Mouse (Mus musculus): Measurements from ENCODE around the gene Efcab5.

Gene Efcab5

DNA sequence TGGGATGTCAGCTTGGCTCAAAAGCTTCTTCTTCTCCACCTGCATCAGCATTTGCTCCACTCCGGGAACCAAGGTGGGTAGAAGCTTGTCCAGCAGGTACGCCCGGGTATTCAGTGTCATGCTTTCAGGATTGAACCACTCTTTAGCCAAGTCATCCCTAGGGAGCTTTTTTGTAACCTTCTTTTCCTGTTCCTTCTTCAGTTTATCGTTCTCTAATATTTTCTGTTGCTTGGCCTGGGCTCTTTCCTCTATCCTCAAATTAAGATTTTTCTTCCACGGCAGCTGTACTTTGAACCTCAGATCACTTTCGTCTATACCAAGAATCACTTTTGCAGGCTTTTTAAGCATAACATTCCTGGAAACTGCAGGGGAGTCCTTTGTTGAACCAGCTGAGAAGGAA is at the start of gene Efcab5:
Gene Efcab5, minus strand, starts transcription at position 101 of the 400 bp plus-strand sequence.
- no peak for DNase-seq (ENCODE audit: low spot score)

DNA sequence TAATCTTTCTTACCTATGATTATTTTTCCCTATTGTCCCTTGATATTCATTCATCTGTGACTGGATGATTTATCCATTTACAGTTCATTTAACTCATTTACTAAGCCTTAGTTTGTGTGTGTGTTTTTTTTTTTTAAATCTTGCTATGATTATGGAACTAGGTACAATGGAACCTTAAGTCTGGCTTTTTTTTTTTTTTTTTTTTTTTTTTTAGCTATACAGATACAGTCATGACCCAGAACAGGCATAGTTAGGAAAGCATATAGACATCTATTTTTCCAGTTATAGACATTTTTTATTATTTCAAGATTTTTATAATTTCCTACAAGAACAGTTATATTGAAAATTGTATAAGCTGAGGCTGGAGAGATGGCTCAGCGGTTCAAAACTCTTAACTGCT is 46.5 kb upstream of the Efcab5 start:
- no peak for DNase-seq (ENCODE audit: low spot score)

DNA sequence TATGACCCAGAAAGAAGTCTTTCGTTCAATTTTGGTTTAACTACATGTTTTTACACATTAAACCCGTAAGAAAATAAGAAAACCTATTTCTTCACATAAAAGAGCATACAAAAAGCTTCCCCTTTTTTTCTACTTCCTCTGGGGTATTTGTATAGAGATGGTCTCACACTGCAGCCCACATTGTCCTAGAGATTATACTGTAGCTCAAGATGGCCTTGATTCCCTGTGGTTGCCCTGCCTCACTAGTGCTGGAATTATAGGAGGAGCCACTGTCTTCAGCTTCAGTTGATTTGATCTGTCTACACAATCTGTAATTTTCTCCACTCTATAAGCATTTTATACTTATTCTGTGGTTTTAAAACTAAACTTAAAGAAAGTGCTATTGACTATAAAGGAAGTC is 42.7 kb upstream of the Efcab5 start:
- no peak for DNase-seq (ENCODE audit: low spot score)

DNA sequence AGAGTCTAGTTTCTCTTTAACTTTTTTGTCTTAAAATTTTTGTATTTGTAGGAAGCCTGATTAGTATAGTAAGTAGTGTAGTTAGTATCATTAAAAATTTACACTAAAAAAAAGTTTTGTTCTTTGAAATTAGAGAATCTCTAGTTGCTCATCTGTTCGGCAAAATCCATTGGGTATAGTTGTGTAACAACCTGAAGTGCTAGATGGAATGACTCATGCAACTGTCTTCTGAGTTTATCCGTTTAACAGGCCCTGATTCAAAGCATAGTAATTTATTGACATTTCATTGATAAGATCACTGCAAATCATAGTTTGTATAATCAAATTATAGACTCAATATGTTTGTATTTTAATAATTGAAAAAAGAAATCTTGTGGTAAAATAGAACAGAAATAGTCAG is 42.0 kb upstream of the Efcab5 start:
- DNase-seq (ENCODE audit: low spot score) = no peak

DNA sequence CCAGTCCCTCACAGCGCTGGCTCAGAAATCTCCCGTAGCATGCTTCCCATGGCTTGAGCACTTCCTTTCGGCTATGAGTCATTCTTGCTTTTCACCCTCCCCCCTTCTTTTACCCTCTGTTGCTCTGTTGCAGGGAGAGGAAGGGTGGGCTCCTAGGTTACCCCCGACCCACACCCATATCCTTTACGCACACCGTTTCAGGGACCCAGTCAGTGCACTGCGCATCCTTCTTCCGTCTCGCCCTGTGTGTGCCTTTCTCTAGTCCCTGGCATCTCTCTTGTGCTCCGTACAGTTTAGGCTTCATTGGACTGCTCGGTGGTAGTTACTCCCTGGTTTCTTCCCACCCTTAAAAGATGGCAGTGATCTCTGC is 28.0 kb upstream of the Efcab5 start:
- no peak for DNase-seq (ENCODE audit: low spot score)

DNA sequence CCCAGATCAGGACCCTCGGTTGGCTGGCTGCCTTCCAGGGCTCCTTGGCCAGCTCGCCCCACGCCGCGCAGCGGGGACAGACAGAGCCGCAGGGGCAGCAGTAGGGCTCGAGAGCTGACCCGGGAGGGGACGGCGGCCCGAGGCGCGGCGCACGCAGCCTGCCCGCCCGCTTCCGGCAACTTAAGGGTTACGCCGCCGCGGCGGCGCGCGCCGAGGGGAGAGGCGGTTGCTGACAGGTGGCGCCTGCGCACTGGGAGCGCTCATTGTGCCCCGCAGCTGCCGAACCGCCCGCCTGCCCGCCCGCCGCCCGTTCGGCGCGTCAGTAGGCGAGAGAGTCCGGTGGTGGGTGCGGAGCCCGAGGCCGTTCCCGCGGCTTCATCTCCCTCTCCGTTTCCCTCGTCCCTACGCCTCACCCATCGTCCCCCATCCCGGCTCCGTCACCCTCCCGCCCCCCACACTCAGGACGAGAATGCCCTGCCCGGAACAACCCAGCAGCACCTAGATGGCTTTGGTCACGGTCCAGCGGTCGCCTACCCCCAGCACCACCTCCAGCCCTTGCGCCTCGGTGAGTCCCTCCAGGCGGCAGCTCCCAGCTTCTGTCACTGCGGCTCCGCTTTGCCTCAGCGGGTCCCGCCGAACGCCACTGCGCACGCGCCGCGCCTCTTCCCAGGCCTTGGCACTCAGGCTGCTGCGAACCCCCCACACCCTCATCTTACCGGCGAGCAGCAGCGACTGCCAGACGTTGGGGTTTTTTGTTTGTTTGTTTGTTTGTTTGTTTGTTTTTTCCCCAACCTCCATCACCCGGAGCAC is 27.4 kb upstream of the Efcab5 start, which contains the start of gene Ssh2:
Gene Ssh2, plus strand, starts transcription at position 337 of the 810 bp plus-strand sequence.
- DNase-seq (ENCODE audit: low spot score) = peak; percentile 77

DNA sequence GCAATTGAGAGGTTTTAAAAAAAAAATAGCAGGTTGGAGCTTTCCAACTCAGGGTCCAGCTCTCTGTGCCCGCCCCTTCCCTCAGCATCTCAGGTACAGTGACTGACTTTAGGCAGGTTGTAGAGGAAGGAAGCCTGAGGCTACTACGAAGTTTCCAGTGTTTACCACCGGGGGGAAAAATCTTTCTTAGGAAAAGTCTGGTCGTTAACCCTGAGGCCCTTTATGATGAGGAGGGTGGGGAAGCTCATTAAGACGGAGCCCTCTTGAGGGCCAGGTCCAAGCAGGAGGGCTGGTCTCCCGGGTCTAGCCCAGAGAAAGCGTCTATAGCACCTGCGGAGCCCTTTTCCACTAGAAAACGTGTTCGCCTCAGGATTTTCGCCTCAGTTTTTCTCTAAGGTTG is 26.7 kb upstream of the Efcab5 start:
- DNase-seq (ENCODE audit: low spot score) = peak; percentile 36

DNA sequence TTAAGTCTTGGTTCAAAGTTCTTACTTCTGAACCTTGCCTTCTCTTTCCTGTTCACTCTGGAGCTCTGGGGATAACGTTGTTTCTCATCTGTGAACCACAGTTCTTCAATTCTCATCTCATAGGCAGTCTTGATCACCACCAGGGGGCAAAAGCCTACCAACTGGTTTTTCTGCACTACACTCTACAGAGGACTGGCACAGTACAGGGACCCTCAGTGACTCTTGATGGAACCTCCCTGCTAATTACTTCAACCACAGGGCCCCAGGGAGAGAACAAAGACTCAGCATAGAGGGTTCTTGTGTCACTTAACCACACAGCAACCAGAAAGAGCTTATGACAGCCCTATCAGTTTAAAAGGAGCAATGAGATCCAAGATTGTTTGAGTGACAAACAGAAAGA is 26.0 kb upstream of the Efcab5 start:
- peak; percentile 79 for DNase-seq (ENCODE audit: low spot score)

DNA sequence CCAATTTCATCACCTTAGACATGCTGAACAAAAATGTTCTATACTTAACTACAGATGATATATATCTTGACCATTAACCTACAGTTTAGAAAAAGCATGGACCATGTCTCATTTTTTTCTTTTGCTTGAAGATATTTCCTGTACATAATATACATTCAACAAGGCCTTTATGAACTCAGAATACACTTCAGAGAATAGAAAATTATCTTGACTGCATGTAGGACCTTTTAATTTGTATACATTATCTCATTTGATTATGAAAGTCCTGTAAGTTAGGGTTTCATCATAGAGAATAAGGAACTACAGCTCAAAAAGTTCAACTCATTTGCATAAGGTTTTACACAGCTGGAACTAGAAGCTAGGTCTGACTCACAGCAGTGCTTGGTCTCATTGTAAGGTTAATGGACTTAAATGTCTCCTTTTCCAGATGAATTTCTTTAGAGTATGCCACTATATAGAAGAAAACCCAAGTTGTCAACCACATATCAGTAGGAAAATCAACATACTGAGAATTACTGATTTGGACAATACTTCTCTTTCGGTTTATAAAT is 25.4 kb upstream of the Efcab5 start:
- no peak for DNase-seq (ENCODE audit: low spot score)

DNA sequence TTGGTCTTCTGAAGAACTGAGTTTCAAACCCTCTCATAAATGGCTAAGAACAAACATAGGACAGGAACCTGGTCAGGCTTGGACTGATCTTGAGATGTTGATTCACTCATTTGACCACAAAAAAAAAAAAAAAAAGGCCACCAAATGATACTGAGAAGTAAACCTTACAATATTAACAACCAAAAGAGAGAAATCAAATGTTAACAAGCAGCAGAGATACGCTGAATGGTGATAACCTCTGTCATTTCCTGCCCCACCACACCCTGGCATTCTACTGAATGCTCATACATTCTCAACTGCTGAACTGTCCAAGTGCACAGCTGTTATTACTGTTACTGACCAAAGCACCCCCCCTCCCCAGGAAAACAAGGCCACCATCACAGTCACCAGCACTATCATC is 11.9 kb upstream of the Efcab5 start:
- no peak for DNase-seq (ENCODE audit: low spot score)

DNA sequence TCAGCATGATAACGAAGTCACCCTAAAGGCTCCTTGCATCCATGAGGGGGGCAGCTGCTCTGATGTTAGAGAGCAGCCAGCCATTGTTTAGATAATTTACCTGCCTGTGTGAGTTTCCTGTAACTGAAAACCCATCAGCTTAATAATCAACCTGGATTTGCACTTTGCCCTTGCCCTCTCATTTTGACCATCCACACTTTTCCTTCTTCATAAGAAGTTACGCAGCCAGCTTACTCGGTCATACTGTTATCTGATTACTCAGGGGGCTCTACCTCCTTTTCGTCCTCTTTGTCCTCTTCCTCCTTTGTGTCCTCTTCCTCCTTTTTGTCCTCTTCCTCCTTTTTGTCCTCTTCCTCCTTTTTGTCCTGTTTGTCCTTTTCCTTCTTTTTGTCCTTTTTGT is 10.9 kb upstream of the Efcab5 start:
- no peak for DNase-seq (ENCODE audit: low spot score)

DNA sequence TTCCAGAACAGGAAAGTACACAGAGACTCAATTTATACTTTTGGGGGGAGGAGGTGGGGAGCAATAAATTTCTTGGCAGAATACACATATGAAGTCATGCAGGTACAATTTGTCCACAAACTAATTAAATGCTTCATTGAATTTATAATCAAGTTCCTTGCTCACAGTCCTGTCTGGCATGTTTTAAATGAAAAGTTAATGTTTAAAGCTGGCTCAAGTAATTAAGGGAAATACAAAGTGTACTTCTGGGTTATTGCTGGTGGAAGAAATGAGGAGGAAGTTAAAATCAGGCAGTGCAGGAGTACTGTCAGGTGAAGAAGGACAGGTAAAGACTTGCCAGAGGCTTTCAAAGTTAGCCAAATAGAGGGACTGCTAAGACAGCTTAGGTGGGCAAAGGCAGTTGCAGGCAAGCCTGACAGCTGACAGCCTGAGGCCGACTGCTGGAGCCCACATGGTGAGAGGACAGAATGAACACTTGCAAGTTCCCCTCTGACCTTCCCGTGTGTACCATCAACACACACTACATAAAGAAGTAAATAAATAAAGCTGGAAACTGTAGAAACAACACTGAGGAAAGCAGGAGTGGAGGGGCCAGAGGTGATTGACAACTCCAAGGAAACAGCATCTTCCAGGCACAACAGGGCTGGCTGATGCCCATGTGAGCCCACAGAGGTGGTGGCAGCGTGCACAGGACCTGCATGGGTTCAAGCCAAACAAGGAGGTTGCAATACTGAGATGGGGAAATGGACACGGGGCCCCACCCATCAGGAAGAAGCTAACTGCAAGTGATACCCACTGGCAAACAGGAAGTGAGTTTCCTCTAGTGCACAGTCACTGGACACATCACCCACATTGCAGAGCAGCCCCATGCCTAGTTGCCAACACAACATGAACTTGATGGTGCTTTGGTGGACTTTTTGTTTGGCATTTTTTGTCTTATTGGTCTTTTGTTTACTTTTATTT is 7.7 kb upstream of the Efcab5 start:
- no peak for DNase-seq (ENCODE audit: low spot score)

DNA sequence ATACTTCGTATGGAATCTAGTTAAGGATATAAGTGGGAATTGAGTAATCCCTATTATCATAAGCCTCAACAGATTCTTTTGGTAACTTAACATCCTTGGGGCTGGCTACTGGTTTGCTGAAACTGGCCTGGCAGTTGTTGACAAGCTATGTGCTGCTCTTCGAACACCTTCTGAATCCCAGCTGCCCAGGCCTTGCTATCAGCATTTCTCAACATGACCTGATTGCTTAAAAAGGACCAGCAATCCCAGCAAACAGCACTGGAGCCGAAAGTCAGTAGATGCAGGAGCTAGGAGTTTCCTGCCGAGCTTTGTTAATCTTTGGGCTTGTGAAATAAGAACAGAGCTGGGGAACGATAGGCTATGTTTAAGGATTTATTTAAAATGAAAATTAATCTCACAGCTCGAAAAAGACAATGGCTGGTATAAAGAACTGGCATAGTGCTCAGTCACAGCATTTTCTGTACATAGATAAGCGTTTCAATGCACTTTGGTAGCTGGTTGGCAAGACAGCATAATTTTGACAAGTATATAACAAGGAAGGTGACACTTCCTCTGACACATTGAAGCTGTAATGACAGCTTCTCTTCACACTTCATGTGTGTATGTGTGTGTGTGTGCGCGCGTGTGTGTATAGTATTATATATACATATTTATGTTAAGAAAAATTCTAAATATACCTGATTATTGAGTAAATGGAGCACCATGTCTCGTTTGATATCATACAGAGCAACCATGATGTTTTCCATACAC is 6.8 kb upstream of the Efcab5 start:
- no peak for DNase-seq (ENCODE audit: low spot score)

DNA sequence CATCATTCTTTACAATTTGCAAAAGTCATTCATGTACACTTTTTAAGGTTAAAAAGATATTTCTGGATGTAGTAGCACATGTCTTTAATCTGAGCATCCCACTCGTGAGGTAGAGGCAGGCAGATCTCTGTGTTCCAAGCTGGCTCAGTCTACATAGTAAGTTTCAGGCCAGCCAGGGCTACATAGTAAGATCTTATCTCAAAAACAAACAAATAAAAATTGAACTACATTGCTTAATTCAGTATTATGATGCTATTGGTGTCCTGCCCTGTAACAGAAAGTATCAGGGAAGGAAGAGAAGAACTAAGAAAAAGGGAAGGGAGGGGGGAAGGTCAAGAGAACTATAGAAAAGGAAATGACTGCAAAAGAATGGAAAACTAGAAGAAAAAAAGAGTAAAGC is 6.0 kb upstream of the Efcab5 start:
- no peak for DNase-seq (ENCODE audit: low spot score)

DNA sequence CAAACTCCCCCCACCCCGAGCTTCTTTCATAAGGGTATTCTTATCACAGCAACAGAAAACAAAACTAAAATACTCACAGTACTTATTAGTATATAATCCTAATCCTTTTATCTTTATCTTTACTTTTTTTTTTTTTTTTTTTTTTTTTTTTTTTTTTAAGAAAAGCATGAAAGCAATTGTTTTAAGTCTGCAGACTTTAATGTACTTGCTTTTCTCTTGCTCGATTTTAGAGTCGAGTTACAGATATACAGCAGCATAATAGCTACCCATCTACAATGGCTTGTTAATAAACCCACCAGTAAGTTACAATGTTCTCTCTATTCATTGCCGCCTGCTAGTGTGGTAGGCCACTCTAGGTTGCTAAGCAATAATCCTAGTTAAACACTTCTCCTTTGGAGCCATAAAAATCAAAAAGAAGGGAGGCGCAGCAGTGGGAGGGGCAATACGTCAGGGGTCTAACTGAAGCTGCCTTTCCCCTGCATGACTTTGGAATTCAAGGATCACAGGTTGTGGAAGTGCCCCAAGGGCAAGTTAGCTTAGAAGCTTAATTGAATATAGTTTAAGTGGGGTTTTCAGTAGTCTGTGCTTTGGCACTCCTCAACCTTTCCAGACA is 5.3 kb upstream of the Efcab5 start:
- no peak for DNase-seq (ENCODE audit: low spot score)

DNA sequence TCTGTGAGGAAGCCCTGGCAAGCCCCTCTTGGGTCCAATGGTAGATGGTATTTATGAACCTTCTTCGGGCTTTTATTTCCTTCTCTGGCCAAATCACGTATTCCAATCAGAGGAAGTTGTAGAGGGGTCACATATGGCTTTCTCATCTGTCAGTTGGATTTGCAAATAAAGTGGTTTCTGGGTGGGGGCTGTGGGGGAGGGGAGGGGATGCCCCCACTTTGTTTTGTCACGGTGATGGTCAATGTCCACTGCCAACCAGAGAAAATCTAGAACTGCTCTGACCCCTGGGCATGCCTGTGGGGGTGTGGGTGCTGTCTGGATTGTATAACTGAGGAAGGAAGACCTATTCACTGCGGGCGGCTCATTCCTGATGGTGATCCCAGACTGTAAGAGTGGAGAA is 4.6 kb upstream of the Efcab5 start:
- DNase-seq (ENCODE audit: low spot score) = no peak

DNA sequence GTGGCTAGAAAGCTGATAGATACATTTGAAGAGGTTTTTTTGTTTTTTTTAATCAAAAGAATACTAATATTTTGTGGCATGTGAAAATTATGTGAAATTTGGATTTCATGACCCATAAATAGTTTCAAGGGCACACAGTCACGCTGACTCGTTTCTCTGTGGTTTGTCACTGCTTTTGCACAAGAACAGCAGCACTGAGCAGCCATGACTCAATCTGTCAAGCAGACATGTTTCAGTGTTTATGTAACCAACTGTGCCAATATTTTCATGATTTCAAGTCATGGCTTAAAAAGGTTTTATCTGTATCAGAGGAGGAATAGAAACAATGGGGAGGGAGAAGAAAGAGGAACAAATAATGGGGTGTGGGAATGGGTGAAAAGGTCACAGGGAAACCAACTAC is 3.8 kb downstream of the Efcab5 start:
- DNase-seq (ENCODE audit: low spot score) = peak; percentile 43

DNA sequence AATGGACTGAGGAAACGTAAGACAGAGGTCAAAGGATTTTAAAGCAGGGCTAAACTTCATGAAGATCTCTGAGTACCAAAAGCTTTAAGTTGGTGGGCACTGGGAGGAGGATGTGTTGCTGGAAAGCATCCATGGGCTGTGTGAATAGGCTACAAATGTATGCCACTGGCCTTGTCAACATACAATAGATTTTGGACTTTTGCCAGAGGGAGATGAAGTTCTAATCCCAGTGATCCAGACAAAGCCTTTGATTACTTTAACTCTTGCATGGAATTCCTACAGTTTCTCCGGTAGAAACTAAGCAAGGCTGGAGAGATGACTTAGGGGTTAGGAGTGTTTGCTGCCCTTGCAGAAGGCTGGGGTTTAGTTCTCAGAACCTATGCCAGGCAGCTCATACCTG is 6.2 kb downstream of the Efcab5 start:
- no peak for DNase-seq (ENCODE audit: low spot score)

DNA sequence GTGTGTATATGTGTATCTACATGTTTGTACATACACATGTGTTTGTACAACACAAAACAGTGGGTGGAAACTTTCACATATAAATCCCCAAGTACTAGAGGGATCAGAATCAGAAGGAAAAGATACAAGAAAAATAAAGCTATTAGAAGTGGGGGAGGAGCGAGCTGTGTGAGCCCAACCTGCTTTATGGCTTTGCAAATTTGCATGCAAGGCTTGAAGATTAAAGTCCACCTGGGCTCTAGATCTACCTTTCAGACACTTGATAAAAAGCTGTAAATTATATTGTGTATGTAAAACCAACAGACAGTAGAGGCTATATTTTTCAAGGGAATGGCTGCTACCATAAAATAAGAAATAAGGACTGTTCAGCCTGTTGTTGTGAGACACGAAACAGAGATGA is 6.7 kb downstream of the Efcab5 start:
- no peak for DNase-seq (ENCODE audit: low spot score)

DNA sequence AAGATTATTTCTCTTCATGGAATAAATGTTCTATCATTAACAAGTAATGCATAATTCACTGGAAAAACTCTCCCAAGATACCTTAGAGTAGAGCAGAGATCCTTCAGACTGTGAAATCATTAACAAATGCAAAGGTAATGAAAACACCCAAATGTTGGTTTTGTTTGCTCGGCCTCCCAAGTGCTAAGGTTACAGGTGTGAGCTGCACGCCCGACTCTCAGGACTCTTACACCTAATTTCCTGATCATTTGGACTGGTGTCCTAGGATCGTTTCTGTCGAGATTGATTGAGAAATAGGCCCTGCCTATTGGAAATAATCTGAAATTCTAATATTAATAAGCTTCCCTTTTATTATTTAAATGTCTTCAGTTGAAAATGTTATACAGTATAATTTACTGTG is 7.2 kb downstream of the Efcab5 start:
- no peak for DNase-seq (ENCODE audit: low spot score)

DNA sequence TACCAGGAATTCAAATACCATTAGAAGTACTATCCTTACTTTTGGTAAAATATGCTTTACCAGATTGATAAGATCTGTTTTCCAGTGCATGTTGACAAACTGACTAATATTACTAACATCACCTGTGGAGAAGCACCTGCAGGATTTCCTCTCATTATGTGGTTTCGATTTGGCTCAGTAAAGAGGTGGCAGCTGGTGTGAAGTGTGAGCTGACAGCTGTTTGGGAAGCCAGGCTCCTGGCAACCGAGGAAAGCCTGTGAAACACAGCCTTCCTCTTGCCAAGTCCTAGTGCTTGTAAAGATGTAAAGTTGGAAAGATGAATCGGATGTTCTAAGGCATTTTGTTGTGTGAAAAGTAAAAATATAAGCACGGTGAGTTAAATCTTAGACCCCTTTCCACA is 7.9 kb downstream of the Efcab5 start:
- no peak for DNase-seq (ENCODE audit: low spot score)

DNA sequence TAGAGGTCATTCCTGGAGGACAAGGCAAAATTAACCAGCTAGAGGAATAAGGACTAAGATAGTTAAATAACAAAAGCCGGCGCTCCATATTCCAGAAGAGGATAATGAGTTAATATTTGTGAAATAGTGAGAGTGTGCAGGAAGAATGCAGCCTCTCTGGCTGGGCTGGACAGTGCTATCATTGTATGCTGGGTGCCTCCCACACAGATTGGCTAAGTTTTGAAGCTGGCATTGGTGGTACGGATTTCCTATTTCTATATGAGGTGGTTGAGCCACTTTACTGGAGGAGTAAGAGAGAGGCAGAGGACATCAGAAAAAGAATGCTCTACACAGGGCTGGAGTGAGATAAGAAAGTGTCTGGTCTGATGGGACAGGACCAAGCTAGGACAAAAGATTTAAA is 9.0 kb downstream of the Efcab5 start:
- DNase-seq (ENCODE audit: low spot score) = no peak
